Mouse (Mus musculus) neural tube, embryonic 14.5 days (tissue): ENCODE measurements around the gene Slit1. TPM values are rescaled to one million over a fixed set of nuclear protein-coding genes. Genes with fewer than 3 reads are reported as not detected.

Experiments used
- ATAC-seq: fragments of 200-750 bp; cut with Nextera tagmentation; 2 replicates; pipeline ENCODE4 v1.8.0; 2017; ENCODE audit warnings: low read depth, mild to moderate bottlenecking, moderate TSS enrichment, moderate library complexity
- H3K27ac ChIP-seq: fragments of 300-500 bp; sonication (generic); 2 replicates; pipeline ENCODE4 v1.5.1; 2014; ENCODE audit warnings: low read depth, mild to moderate bottlenecking, control low read depth, low read length, moderate library complexity, mixed read lengths
- H3K27me3 ChIP-seq: fragments of 300-500 bp; sonication (generic); 2 replicates; pipeline ENCODE4 v1.6.1; 2014; ENCODE audit warnings: low read length; ENCODE audit not compliant: control insufficient read depth, insufficient read depth
- H3K36me3 ChIP-seq: fragments of 300-500 bp; sonication (generic); 2 replicates; pipeline ENCODE4 v1.6.1; 2014; ENCODE audit warnings: low read length, mixed read lengths; ENCODE audit not compliant: control insufficient read depth, insufficient read depth
- H3K4me1 ChIP-seq: fragments of 300-500 bp; sonication (generic); 2 replicates; pipeline ENCODE4 v1.6.1; 2014; ENCODE audit warnings: low read length; ENCODE audit not compliant: control insufficient read depth, insufficient read depth
- H3K4me2 ChIP-seq: fragments of 300-500 bp; sonication (generic); 2 replicates; pipeline ENCODE4 v1.6.1; 2014; ENCODE audit warnings: mild to moderate bottlenecking, low read depth, low read length, control low read depth
- H3K4me3 ChIP-seq: fragments of 300-500 bp; sonication (generic); 2 replicates; pipeline ENCODE4 v1.5.1; 2014; ENCODE audit warnings: low read depth, low read length, control low read depth, mixed read lengths
- H3K9ac ChIP-seq: fragments of 300-500 bp; sonication (generic); replicated peaks from 2 replicates; pipeline ENCODE4 v1.6.1; 2014; ENCODE audit warnings: low read depth, mild to moderate bottlenecking, control low read depth, low read length, mixed read lengths
- H3K9me3 ChIP-seq: fragments of 300-500 bp; sonication (generic); 2 replicates; pipeline ENCODE4 v1.6.1; 2016; ENCODE audit warnings: low read length; ENCODE audit not compliant: control insufficient read depth
- WGBS: fragments of 180-500 bp; shearing (Covaris S2); extraction: QIAGEN DNeasy Blood & Tissue Kit; methylation state at CpG from one replicate; pipeline ENCODE4 v1.1.7; 2014; 5-methylcytosine and 5-hydroxymethylcytosine counted together
- polyA plus RNA-seq: library from polyadenylated mRNA; unstranded; fragments of >200 nt; fragmentation: Nextera tagmentation; extraction: Ambion mirVana; gene quantifications from 2 replicates; pipeline ENCODE4 v1.2.1, GENCODE M21; 2014

Slit1 gene
- 38.5 and 53.5 TPM in 2 replicates for polyA plus RNA-seq

- H3K9me3 ChIP-seq: no peaks in the 10 kb centered on the region
- ATAC-seq: peak; percentile 68
- H3K4me1 ChIP-seq: peaks cover 29% of the 10 kb centered on the region
- H3K9ac ChIP-seq: peak within 1 kb of the TSS; percentile 87
- H3K36me3 ChIP-seq: no peaks in the 10 kb centered on the region
- under 1% methylated on average over 33 of the region's 44 CpGs for WGBS
- H3K27ac ChIP-seq: peak within 1 kb of the TSS; percentile 70
- H3K27me3 ChIP-seq: 0 out of 2 replicates have a peak, but pooled peaks cover 4% of the 10 kb centered on the region
- peak within 1 kb of the TSS; percentile 74 for H3K4me3 ChIP-seq
- H3K4me2 ChIP-seq: peak within 1 kb of the TSS; percentile 72
Observed at GRCm38 (mm10) chr19:41743396-41743795, at the start of gene Slit1. Slit1 (minus strand) TSS chr19:41743665.

GRCm38 (mm10) chr19:41792934-41793486 lies 49.5 kb upstream of the Slit1 start:
- Histone ChIP-seq H3K27me3 (no peaks in the 10 kb centered on the region), H3K4me3 (no peak overlapping the region), H3K4me2 (no peak overlapping the region), H3K27ac (no peak overlapping the region), H3K4me1 (no peaks in the 10 kb centered on the region), H3K9ac (no peak overlapping the region), H3K9me3 (no peaks in the 10 kb centered on the region), H3K36me3 (no peaks in the 10 kb centered on the region)
- no peak for ATAC-seq
- 83% methylated on average over 1 of the region's 1 CpGs for WGBS

- no peaks in the 10 kb centered on the region for H3K36me3 ChIP-seq
- H3K27me3 ChIP-seq: no peaks in the 10 kb centered on the region
- no peaks in the 10 kb centered on the region for H3K9me3 ChIP-seq
- no peak overlapping the region for H3K9ac ChIP-seq
- H3K4me1 ChIP-seq: no peaks in the 10 kb centered on the region
- H3K27ac ChIP-seq: no peak overlapping the region
- no peak overlapping the region for H3K4me2 ChIP-seq
- no peak overlapping the region for H3K4me3 ChIP-seq
- WGBS: 95% methylated on average over 2 of the region's 2 CpGs
- no peak for ATAC-seq
Observed at GRCm38 (mm10) chr19:41791384-41791783, 47.9 kb upstream of the Slit1 start.

GRCm38 (mm10) chr19:41789110-41789961 lies 45.9 kb upstream of the Slit1 start:
- Histone ChIP-seq H3K4me1 (no peaks in the 10 kb centered on the region), H3K27me3 (no peaks in the 10 kb centered on the region), H3K27ac (no peak overlapping the region), H3K9me3 (no peaks in the 10 kb centered on the region; the same call in 1 of the 2 replicates), H3K36me3 (no peaks in the 10 kb centered on the region), H3K4me2 (no peak overlapping the region), H3K4me3 (no peak overlapping the region), H3K9ac (no peak overlapping the region)
- WGBS: 68% methylated on average over 10 of the region's 10 CpGs
- no peak for ATAC-seq

GRCm38 (mm10) chr19:41786896-41787295 lies 43.4 kb upstream of the Slit1 start:
- Histone ChIP-seq H3K36me3 (no peaks in the 10 kb centered on the region), H3K4me2 (no peak overlapping the region), H3K4me1 (no peaks in the 10 kb centered on the region), H3K9me3 (no peaks in the 10 kb centered on the region; the same call in 1 of the 2 replicates), H3K9ac (no peak overlapping the region), H3K27me3 (no peaks in the 10 kb centered on the region), H3K4me3 (no peak overlapping the region), H3K27ac (no peak overlapping the region)
- ATAC-seq: no peak
- 90% methylated on average over 1 of the region's 1 CpGs for WGBS

DNA sequence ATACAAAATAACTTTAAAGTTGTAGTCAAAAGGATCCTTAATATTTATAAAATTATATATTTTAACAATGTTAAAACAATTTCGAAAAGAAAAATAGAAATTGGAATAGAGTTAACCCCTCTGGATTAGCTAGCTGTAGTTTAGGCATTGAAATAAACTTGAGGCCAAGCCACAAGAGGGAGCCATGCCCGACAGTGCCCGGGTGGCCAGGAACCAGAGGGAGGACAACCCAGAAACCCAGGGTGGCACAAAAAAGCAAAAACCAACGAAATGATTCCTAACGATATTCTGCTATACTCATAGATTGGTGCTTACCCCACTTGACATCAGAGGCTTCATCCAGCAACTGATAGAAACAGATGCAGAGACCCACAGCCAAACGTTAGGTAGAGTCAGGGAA lies 34.0 kb upstream of the Slit1 start:
- WGBS: 90% methylated on average over 6 of the region's 6 CpGs
- Histone ChIP-seq H3K9me3 (no peaks in the 10 kb centered on the region), H3K27me3 (no peaks in the 10 kb centered on the region), H3K4me1 (no peaks in the 10 kb centered on the region), H3K36me3 (no peaks in the 10 kb centered on the region), H3K27ac (no peak overlapping the region), H3K4me3 (no peak overlapping the region), H3K9ac (no peak overlapping the region), H3K4me2 (no peak overlapping the region)
- no peak for ATAC-seq

GRCm38 (mm10) chr19:41768711-41769110 lies 25.2 kb upstream of the Slit1 start:
- H3K4me2 ChIP-seq: no peak overlapping the region
- no peak overlapping the region for H3K9ac ChIP-seq
- no peaks in the 10 kb centered on the region for H3K9me3 ChIP-seq
- H3K4me3 ChIP-seq: no peak overlapping the region
- 89% methylated on average over 7 of the region's 7 CpGs for WGBS
- H3K27me3 ChIP-seq: no peaks in the 10 kb centered on the region
- no peak for ATAC-seq
- no peaks in the 10 kb centered on the region for H3K36me3 ChIP-seq
- no peak overlapping the region for H3K27ac ChIP-seq
- H3K4me1 ChIP-seq: no peaks in the 10 kb centered on the region

GRCm38 (mm10) chr19:41766628-41767027 lies 23.2 kb upstream of the Slit1 start:
- 84% methylated on average over 5 of the region's 5 CpGs for WGBS
- Histone ChIP-seq H3K4me3 (no peak overlapping the region), H3K9ac (no peak overlapping the region), H3K4me1 (0 out of 2 replicates have a peak, but pooled peaks cover 3% of the 10 kb centered on the region), H3K27me3 (no peaks in the 10 kb centered on the region), H3K36me3 (no peaks in the 10 kb centered on the region), H3K9me3 (no peaks in the 10 kb centered on the region), H3K4me2 (no peak overlapping the region), H3K27ac (no peak overlapping the region)
- ATAC-seq: no peak
